Mouse (Mus musculus) cerebral cortex, adult 2 months (tissue): ENCODE results near the gene Sema5a.

Experiments used
- WGBS: fragments of 180-500 bp; shearing (Covaris S2); methylation state at CpG from one replicate; pipeline ENCODE4 v1.1.7; 2018; 5-methylcytosine and 5-hydroxymethylcytosine counted together

The Sema5a gene

DNA sequence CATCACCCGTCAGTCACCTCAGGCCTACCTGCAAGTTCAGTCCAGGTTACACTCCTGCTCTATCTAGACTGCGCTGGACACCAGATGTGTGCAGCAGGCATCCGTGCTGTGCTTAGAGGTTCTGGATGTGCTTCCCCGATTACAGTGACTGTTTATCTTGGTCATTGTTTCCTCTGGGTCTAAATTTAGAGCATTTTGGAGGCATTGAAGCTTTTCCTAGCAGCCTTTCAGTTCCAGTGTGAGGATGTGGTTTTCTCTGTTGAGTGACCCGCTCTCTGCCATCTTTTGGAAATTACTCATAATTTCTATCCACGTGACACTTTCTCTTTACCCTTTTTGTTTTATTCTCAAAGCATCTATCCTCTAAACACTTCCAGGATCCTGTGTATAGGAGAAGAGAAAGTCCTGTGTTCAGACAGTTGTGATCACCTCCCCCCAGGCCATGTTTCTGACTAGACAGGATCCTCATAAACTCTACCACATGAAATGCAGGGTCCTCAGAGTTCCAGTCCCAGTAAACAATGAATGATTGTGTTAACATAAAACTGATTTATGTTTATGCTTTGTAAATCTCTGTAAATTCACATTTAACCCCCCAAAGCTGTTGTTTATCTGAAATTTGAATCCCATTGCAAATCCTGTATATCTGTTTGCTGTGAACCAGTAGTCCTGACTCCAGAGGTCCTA, 62.1 kb downstream of the Sema5a start:
- 75% methylated on average over 6 of the region's 6 CpGs for whole genome bisulfite sequencing

DNA sequence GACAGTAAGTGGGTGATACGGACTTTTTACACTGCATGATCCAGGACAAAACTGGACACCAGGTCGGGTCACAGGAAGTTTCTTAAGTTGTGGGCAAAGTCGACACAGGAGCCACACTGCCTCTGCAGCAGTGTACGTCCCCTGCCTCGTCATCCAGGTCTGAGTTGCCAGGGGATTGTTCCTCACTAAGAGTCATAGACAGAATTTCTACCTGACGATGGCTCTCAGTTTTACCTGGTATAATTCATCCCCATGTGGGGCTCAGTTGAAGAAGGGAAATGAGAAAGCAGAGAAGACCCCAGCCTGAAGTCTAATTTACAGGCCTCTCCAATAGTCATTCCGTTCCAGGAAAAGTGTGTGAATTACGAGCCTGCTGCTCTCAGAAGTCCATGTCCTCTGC, 66.2 kb downstream of the Sema5a start:
- 89% methylated on average over 8 of the region's 8 CpGs for WGBS

DNA sequence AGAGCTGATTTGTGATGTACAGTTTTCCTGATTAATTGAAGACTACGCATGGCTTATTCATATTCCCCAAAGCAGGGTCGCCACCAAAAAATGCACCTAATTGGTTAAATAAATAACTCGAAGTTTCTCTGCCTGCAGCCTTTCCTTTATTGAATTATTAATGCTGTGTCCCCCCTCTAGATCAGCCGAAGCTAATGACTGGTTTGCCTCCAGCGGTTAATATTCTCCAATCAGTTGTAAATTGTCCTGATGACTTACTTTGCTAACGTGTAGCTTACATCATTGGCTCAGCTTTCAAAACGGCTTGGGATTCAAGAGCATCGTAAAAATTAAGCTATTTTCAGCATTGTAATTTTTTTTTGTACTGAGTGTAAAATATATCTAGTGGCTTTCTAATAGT, 66.7 kb downstream of the Sema5a start:
- WGBS = 84% methylated on average over 8 of the region's 8 CpGs

DNA sequence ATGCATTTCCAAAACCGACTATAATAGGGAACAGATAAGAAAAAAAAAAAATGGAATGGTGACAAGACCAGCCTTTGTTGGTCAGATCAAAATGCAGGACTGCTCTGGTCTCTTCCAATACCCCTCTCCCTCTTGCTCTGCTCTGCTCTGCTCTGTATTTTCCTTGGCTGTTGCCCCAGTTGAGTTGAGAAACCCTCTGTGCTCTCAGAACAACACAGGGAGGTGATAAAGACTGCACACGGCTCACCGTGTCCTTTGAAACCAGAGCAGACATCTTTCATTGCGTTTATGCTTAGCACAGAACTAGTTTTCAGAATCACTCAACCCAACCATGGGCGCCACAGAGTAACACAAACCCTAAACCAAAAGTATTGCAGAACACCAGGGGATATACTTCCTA, 72.5 kb downstream of the Sema5a start:
- WGBS = 58% methylated on average over 5 of the region's 5 CpGs

DNA sequence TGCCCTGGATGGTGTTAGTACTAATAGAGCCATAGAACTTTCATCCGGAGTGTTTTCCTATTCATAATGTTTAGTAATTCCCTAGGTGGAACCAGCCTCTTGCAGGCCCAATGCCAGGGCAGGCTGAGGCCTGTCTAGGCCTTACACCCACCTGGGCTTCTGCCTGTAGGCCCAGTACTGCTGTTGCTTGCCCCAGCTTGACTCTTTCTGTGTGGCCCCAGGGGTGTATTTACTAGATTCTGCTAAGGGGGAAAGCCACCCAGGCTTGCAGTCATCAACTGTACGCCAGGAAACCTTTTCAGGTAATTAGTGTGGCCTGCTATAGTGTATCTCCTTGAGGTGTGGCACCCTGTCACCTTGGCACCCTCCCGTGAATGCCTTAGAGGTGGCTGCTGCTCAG, 76.1 kb downstream of the Sema5a start:
- 96% methylated on average over 3 of the region's 3 CpGs for WGBS

DNA sequence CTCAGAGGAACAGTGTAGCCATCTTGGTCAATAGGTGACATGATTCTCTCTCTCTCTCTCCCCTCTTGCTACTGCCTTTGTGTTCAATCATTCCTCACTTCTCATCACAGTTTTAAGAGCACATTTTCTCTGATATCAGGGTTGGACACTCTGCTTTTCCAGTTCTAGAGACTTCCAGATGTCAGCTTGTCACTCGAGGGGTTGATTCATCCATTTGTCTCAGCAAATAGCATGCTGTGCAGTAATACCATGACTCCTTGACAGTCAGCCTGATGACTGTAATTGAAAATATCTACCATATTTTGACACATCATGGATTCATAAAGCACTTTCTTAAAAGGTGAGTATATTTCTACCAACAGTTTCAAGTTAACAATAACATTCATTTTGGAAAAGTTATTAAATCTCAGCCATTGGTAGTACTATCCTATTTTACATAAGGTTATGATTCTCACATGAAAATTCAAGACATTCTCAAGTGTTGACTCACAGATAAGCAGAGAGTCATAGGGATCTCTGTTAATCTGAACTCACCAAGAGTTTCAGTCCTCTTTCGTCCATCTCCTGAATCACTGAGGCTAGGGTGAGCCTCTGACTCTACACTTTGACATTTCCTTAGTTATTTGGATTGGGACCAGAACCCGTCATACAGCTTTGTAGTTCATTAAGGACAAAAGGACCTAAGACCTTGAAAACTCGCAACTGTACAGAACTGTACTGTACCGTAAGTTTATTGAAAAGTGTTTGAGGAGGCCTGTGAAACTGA, 78.0 kb downstream of the Sema5a start:
- WGBS = 89% methylated on average over 5 of the region's 5 CpGs

DNA sequence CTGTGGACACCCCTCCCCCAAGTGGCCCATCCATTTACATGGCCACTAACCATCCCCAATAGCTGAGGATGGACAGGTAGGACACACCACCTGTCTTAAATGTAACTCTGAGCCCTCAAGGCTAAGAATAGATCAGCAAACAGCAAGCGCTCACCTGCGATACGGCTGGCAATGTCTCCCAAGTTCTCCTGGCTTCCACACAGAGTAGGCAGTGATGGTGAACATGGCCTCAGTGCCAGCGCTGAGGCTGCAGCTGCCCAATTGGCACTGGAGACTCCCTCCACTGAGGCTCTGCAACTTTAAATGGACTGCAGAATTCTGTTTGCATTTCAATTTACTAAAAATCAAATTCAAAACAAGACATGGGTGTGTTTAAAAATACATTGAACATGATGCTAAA, 78.6 kb downstream of the Sema5a start:
- WGBS = 54% methylated on average over 4 of the region's 4 CpGs

DNA sequence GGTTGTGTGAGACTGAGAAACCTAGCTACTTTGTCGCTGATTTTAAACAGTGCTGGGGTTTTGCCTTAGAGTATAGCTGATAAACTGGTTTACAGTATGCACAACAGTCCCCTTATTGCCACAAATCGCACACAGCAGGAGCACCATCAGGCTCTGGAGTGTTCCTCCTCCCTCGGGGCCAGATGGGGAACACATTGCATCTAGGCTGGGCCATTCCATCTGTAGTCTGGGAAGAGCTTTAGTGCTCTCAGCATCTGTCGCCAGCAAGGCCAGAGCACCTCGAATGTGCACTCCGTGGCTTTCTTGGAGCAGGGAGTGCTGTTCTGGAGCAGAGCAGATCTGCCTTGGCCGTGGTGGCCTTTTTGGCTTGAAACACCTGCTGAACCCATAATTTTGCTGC, 79.5 kb downstream of the Sema5a start:
- 54% methylated on average over 7 of the region's 7 CpGs for WGBS

DNA sequence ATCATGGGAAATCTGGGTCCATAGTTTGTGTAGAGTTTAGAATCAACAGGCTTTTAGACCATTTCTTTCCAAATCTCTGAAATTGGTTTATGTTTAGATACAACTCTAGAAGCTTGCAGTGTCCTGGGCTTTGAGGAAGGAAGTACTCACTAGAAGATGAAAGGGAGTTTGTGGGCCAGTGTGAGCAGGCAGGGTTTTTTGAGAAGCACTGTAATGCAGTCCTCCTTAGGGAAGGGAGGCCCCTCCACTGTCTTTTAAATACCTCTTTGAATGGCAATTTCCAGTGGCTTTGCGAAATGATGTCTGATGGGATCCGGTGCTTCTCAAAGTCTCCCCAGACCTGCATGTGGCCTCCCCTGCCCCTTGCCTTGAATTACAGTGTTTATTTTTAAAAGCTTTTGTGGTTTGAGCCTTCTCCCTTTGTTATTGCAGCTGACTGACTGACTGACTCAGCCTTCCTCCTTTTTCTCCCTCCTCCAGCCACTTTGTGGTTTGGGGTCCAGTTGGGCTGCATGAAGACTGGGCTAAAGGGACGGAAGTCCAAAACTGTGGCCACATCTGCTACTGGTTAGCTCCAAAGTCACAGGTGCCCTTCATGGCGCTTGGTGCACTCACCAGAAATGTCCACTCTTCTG, 83.9 kb downstream of the Sema5a start:
- 77% methylated on average over 4 of the region's 4 CpGs for WGBS

DNA sequence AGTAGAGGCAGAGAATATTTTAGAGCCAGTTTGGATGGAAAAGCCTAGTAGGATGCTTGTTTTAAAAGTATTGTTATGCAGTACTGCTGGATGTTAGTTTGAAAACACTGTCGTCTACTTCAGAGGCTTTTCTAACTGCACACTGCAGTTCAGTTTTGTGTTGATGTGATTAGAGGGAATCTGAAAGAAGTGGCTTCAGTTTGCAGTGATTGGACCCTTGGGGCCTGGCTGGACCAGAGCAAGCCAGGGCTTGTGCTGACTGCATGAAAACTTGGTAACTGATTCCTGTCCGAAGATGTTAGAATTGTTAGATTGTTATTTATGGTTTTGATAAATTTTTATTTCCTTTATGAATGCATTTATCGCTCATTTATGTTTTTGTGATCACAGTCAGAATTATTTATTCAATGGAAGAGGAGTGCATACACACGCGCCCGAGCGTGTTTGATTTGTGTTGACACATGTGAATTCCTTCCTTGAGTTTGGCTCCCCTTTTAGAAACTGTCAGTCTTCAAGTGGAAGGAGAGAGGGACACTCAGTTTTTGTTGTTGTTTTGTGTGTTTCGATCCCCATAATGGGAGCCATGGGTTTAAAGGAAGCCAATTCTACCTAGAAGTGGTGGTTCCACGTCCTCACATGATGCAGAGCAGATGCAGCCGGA, 85.2 kb downstream of the Sema5a start:
- 77% methylated on average over 10 of the region's 10 CpGs for WGBS

DNA sequence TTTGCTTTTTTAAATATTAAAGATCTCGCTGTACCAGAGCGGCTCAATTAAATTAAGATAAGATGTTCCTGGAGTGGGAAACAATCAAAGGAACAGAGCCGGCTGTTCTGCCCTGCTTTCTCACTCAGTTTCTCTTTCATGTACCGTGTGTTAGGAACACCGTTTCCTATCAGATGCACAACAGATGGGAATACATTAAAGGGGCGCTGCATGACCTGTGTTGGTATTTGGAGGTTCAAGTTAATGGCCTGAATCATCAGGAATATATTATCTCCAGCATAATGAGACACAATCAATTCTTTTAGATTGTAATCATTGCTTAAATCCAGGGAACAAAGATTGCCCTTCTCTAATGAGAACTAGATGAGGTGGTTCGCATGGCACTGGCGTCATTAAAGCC, 85.8 kb downstream of the Sema5a start:
- WGBS = 78% methylated on average over 8 of the region's 8 CpGs

DNA sequence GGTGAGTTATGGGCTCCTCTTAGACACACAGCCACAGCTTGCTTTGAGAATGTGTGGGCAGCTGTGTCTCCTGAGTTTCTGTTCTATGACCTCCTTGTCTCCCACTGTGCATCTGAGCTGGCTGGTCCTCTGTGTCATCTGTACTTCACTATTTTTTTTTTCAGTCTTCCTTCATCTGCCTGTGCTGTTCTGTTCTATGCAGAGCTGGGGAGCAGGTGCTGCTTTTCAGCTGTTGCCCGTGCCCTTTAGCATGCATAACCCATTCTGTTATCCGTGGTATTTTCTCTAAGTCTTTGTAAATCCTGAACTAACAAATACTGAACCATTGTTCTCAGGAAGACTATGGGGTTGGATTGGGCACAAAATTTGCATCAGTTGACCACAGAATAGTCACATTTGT, 86.4 kb downstream of the Sema5a start:
- 59% methylated on average over 2 of the region's 2 CpGs for WGBS

DNA sequence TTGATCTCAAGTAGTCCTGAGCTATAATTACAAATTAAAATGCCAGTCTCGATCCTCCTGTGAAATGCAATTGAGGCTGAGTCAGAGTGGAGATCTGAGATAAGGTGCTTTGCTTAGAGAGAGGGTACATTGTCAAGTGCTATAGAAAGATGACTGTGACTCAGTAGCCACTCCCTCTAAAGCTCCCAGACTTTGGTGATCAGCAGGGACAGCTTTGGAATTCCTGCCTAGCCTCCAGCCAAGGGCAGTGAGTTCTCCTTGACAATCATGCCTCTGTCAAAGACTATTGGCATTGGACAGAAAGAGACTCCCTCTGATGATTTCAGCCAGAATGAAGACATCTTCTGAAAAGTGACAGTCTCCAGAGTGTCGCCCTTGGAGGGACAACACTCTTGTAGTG, 88.8 kb downstream of the Sema5a start:
- WGBS = 85% methylated on average over 2 of the region's 2 CpGs

DNA sequence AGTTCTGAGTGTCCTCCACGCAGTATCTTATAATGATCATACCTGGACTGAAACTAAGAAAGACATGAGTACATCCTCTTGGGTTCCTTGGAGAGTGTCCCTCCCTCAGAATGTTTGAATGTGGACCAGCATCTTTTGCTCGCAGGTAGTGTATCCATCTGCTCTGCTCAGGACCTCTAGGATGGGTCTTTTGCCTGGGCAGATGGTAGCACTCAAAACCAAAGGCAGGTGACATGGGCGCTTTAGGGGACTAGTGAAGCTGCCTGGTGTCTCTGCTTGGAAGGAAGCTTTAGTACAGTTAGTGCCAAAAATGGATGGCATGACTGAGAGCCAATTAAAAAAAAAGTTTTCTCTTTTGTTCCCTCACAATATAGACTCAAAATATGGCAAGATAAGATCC, 93.2 kb downstream of the Sema5a start:
- WGBS = 93% methylated on average over 3 of the region's 3 CpGs

DNA sequence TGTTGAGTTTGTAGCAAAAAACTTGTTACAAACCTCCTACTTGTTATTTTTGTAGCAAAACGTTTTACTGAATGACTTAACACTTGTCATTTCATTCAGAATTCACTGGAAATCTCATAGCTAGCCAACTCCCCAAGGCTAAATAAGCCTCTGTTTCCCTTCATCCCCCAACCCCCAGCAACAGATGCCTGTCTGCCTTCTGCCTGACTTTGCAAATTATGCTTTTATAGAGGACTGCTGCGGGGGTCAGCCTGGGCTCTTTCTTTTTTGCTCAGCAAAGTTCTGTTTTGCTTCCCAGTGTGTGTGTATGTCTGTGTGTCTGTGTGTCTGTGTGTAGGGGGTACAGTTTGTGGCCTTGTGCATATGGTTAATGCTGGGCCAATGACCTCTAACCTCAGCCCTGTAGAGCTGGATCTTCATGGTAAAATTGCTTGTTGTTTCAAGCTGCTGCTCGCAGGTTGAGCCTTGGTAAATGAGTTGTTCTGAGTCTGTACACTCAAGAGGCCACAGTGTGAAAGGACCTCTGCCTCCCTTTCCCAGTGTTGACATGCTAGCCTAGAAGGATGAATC, 94.2 kb downstream of the Sema5a start:
- WGBS = 46% methylated on average over 3 of the region's 3 CpGs

DNA sequence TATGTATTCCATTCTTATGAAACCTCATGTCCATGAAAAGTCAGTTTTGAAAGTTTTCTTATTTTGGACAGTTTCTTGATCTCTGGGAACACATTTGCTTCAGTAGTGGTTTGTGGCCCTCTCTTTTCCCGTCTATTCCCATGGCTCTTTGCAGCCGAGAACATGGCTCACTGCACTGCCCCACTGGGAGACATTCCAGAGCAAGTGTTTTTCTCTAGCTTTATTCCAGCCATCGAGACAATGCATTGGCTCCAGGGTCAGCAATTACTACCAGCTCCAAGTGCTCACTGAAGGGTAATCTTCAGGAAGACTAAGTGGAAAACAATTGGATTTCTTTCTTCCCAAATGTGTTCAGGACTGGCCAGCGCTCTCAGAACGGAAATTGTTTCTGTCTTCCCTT, 94.8 kb downstream of the Sema5a start:
- 64% methylated on average over 5 of the region's 5 CpGs for WGBS

DNA sequence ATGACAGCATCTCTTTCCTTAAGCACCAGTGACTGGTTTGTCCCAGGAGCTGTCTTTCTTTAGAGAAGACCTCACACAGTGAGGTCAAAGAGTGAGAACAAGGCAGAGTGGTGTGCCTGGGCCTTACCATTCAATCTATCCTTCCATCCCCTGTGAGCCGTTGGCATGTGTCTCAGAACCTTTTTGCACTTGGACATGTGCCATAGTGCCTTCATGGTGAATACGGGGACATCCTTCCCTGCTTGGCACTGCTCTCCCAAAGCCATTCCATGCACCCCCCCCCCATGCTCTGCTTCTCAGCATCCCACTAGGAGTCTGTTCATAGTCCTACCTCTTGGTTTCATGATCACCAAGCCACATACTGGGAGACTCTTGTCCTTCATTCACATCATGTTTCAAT, 96.8 kb downstream of the Sema5a start:
- WGBS = 63% methylated on average over 2 of the region's 2 CpGs

DNA sequence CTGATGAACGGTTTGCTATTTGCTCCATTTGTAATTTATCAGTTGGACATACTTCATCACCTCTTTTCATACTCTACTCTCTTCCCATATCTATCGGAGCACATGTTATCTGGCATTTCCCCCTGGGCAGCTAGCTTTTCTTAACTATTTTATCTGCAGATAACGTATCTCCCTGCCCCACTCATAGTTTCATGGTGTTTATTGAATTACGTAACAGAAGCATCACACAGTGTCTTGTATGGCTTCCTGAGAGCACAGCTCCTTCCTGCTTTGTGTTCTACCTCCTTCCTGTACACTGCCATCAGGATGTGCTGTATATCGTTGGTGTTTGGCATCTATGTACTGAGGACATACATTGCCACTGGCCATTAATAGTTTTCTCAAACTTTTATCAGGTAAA, 98.9 kb downstream of the Sema5a start:
- 82% methylated on average over 5 of the region's 5 CpGs for WGBS

DNA sequence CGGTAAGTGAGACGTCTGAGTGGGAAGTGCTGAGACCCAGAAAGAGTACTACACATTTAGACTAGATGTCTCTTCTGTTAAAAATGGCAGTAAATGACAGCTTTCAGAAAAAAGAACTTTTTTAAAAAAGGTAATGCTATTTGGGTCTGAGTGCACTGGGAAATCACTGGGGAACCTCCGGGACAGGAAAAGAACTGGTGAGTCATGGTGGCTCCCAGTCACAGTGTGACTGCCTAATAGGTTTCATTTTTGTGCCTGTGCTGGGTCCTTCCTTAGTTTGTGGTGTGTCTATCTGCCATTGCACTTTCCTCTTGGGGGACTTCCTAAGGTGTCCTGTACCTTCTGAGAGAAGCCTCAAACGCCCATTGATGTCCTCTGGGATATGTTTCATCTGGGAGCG, 102.7 kb downstream of the Sema5a start:
- WGBS = 62% methylated on average over 5 of the region's 5 CpGs

DNA sequence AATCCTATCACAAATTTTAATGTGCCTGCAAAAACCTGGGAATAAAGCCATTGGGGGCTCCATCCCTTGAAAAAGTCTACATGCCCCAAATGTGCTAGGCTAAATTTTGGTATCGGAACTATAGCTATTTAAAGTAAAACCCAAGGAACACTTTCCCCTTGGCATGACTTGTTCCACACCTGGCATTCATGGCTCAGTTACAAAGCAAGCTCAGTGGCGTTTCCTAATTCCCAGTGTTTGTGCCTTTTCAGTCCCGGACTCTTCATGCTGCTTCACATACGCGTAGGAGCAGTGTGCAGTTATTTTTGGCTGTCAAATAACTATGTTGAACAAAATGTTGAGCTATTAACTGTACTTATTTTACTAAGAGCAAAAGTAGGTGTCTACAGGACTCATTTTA, 104.7 kb downstream of the Sema5a start:
- 52% methylated on average over 5 of the region's 5 CpGs for WGBS

DNA sequence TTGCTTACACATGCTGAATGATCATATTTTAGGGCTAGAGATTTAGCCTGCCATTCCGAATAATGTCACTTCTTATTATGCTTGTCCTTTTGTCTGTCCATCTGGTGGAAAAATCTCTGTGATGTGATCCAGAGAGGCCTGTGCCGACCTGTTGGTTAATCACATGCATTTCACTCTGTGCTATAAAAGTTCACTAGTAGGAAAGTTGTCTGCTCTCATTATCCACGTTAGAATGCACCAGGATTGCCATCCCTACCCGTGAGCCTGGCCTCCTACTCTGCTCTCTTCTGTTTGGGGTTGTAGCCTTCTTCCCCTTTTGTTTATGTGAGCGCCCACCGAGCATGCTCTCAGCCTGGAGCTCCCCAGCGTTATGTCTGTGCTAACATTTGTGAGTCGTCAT, 108.4 kb downstream of the Sema5a start:
- WGBS = 77% methylated on average over 8 of the region's 8 CpGs

DNA sequence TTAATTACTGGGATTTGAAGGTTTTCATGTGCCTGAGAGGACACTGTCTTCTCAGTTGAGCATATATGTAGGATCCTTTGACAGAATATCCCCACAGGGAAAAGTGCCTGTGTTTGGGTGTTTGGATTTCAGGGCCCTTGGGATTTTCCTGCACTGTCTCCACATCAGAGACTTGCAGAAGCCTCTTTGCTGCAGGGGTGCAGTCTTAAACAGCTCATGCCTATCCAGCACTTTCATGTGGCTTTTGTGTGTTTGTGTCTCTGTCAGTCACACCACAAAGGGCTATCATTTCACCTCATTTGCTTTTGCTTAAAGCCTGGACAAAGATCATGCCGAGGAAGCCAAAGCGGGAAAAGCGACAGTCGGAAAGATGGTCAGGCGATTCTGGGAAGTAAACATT, 108.9 kb downstream of the Sema5a start:
- WGBS = 83% methylated on average over 5 of the region's 5 CpGs
